Mouse (Mus musculus): ENCODE measurements around the gene Olfr1180.

DNA sequence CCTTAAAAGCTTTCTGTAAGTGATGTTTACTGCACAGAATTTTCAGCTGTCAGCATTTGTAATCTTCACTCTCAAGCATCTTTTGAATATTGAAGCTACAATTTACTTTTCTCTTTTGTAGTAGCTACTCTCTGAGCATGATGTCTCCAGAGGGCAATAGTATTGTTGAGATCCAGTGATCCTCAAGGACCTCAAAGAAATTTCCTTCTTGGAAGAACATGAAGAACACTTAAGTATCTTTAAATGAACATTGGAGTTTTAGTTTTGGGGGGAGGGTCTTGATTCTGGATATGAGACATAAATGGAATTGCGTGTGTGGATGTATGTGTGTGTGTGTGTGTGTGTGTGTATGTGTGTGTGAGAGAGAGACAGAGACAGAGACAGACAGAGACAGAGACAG lies 30.1 kb upstream of the Olfr1180 start, which contains the start of gene Gm13757:
- TF ChIP-seq CTCF (conservative IDR thresholded peaks at IDR 0.05; ENCODE audit: low read length) (no peak), POU5F1 (IDR thresholded peaks at IDR 0.05; ENCODE audit: borderline replicate concordance, low read length) (no peak), NANOG (IDR thresholded peaks at IDR 0.05; ENCODE audit: borderline replicate concordance, low read length) (no peak)
